Mouse (Mus musculus): ENCODE results near the gene Prdm1. TPM values are rescaled to one million over a fixed set of nuclear protein-coding genes. Genes with fewer than 3 reads are reported as not detected.

Prdm1 gene
- total RNA-seq, 2 experiments from 2014 or later, result 0.59 to 0.84 TPM

GRCm38 (mm10) chr10:44459321-44460000, 68.8 kb downstream of the Prdm1 start:
- intact Hi-C loops (cut with DNase I), result loop anchor here (2.0 to 5.0 kb wide), 4 partner anchors 69 to 588 kb away; partner anchors contain the start of gene Prdm1
- no peak for DNase-seq (ENCODE audit: low spot score in 2 of 2)

- peak; percentile 43 to 50 for DNase-seq (ENCODE audit: low spot score in 2 of 2)
- intact Hi-C loops (cut with DNase I), result loop anchor here (2.0 to 5.0 kb wide), 4 partner anchors 70 to 589 kb away; partner anchors contain the start of gene Prdm1
Observed at GRCm38 (mm10) chr10:44458534-44459315, 69.6 kb downstream of the Prdm1 start.

GRCm38 (mm10) chr10:44457791-44458533, 70.3 kb downstream of the Prdm1 start:
- no peak for DNase-seq (ENCODE audit: low spot score in 2 of 2)
- intact Hi-C loops (cut with DNase I), result loop anchor here (2.0 to 5.0 kb wide), 4 partner anchors 71 to 589 kb away; partner anchors contain the start of gene Prdm1

- no peak for DNase-seq (ENCODE audit: low spot score in 2 of 2)
- intact Hi-C loops (cut with DNase I), result loop anchor here (5.0 kb wide), 3 partner anchors 130 to 590 kb away; no protein-coding TSS in a partner anchor
Observed at GRCm38 (mm10) chr10:44456757-44457595, 71.3 kb downstream of the Prdm1 start.

- intact Hi-C loops (cut with DNase I), result loop anchor here (2.0 to 5.0 kb wide), 4 partner anchors 127 to 593 kb away; no protein-coding TSS in a partner anchor
- no peak for DNase-seq (ENCODE audit: low spot score in 2 of 2)
Observed at GRCm38 (mm10) chr10:44454753-44455152, 73.5 kb downstream of the Prdm1 start.

- intact Hi-C loops (cut with DNase I), result loop anchor here (2.0 kb wide), 1 partner anchor 161 kb away; no protein-coding TSS in a partner anchor
- DNase-seq (ENCODE audit: low spot score in 2 of 2), result no peak
Observed at GRCm38 (mm10) chr10:44454111-44454510, 74.2 kb downstream of the Prdm1 start.

DNA sequence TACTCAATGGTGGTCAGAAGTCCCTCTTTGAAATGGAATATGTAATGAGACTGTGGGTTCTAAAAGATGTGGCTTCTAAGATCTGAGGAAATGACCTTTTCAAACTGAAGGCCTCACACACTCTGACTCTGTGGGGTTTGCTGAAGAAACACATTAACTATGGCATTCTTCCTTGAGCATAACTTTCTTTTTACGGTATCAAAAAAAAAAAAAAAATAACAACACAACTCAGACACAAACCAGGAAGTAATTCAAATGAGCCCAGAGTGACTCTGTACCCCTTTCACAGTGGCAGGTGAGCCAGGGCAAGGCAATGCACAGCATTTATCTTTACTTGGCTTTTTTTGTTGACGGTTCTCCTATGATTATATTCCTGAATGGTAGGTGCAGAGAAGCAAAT, 77.5 kb downstream of the Prdm1 start:
- intact Hi-C loops (cut with DNase I), result no loop called here
- DNase-seq (ENCODE audit: low spot score in 2 of 2), result no peak

DNA sequence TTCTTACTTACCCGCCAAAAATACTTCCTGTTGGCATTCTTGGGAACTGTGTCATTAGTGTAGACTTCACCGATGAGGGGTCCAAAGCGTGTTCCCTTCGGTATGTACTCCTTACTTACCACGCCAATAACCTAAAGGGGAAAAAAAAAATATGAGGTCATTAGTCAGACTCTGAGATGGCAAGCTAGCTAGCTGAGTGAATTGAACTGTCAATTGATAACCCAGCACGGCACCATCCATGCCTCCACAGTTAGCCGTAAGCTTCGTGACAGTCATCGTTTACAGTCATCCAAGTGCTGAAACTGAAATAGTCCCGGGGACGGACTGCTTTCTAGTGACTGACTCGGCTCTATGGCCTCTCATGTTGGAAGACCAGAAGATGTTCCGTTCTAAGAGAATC, 78.2 kb downstream of the Prdm1 start:
- intact Hi-C loops (cut with DNase I), result no loop called here
- no peak for DNase-seq (ENCODE audit: low spot score in 2 of 2)

- no peak for DNase-seq (ENCODE audit: low spot score in 2 of 2)
- intact Hi-C loops (cut with DNase I), result no loop called here
Observed at GRCm38 (mm10) chr10:44449666-44450065, 78.6 kb downstream of the Prdm1 start.

DNA sequence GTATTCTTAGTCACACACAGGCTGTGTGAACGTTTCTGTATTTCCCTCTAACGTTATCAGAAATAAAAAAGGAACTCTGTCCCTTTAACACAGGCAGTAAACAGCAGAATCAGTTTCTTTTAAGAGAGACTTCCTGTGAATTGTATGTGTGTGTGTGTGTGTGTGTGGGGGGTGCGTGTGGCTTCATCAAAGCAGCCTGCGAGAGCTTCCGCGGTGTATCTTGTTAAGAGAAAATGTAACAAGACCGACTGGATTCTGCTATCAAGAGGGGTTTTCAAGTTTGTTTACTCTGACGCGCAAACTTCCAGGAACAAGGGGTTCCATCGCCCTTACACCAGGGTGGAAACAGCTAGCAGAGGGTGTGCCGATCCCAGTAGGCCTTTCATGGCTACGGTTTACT, 80.1 kb downstream of the Prdm1 start:
- no peak for DNase-seq (ENCODE audit: low spot score in 2 of 2)
- intact Hi-C loops (cut with DNase I), result no loop called here

DNA sequence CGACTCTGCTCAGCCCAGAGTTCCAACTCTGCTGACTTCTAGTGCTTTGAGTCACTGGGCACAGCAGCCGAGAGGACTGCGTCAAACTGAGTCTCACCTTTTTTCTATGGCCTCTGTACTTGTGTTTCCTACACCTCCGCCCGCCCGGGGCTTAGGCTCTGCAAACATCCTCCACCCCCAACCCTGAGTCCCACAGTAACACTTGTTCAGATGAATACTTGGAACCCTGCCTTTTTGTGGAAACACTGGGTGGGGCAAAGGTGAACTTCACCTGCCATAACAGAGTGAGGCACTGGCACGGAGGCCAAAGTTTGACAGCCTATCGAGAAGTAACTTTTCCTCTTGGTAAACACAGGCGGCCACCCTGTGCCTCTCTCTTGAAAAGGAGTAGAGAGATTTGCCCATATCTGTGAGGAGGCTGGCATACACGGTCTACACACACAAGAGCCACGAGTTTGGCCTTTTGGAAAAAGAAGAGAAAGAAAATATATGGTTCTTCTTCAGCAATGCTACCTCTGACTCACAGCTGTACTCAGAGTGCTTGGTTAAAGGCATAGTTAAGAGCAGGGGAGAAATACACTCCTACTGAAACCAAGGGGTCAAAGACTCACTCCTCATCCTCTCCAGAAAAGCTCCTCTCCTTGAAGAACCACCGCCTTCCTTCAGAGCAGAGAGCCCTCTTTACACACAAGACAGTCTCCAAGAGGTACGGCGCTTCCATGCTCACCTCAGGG, 80.7 kb downstream of the Prdm1 start:
- intact Hi-C loops (cut with DNase I), result no loop called here
- DNase-seq (ENCODE audit: low spot score in 2 of 2), result no peak

DNA sequence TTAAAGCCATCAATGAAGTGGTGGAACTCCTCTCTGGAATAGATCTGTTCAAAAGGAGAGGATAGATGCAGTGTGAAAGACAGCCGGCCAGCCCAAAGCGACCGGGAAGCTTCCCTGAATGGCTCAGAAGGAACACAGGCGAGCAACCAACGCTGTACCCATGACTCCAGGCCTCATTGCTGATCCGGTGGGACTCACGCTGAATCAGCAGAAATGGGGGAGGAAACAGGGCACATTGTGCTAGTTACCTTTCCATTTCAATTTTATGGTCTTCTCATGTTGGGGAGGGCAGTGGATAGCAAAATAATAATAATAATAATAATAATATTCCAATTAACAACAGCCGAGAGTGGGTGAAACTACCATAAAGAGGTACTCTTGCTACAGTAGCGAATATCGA, 81.3 kb downstream of the Prdm1 start:
- intact Hi-C loops (cut with DNase I), result no loop called here

GRCm38 (mm10) chr10:44444415-44444814, 83.9 kb downstream of the Prdm1 start:
- no peak for DNase-seq (ENCODE audit: low spot score in 2 of 2)

More for the DNA sequence above, 81.3 kb downstream of the Prdm1 start:
- no peak for DNase-seq (ENCODE audit: low spot score in 2 of 2)

DNA sequence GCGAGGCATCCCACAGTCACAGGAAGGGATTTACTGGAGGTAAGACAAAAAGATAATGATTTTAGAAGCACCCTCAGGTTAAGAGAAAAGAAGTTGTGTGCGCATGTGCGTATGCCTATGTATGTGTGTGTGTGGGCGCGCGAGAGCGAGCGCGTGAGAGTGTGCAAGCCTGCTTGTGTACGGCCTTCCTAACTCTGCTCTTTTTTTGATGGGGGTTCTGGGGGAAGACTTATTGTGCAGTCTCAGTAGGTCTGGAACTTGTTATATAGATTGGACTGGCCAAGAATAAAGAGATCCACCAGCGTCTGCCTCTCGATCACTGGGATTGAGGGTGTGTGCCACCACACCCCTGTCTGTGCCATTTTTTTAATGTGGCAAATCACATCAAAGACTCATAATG, 84.6 kb downstream of the Prdm1 start:
- DNase-seq (ENCODE audit: low spot score in 2 of 2), result no peak
- intact Hi-C loops (cut with DNase I), result no loop called here

More at GRCm38 (mm10) chr10:44444415-44444814, 83.9 kb downstream of the Prdm1 start:
- intact Hi-C loops (cut with DNase I), result no loop called here

DNA sequence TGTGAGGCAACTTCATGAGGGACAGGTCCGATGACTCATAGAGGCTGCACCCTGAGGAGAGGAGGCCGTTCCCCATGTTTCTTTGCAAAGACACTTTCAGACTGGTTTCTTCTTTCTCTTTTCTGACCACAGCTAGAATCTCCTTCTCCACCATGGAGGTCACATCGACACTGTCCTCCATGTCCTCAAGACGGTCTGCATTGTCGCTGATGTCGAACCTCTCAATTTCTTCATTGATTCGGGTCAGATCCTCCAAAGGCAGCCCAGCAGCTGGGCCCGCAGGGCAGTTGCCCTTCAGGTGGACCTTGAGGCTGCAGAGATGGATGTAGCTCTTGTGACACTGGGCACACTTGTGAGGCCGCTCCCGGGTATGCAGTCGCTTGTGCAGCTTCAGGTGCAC, 88.6 kb downstream of the Prdm1 start:
- DNase-seq (ENCODE audit: low spot score in 2 of 2), result no peak
- intact Hi-C loops (cut with DNase I), result no loop called here

- intact Hi-C loops (cut with DNase I), result no loop called here
- no peak for DNase-seq (ENCODE audit: low spot score in 2 of 2)
Observed at GRCm38 (mm10) chr10:44437614-44438013, 90.7 kb downstream of the Prdm1 start.

DNA sequence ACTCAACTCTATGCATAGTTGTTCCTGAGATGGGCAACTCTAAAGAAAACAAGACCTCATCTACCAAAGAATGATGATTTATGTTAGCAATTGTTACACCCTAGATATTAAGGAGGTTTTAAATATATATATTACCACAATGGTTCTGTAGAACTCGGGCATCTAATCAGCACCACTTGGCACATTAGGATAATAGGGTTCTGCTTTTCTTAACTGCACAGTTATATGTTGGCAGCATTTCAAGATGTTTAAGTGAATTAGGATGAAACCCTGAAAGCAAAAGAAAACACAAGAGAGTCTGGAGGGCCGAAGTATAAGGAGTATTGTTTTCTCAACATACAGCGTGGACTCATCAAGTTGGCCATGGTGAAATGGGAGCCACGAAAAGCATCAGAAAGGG, 92.3 kb downstream of the Prdm1 start:
- no peak for DNase-seq (ENCODE audit: low spot score in 2 of 2)
- intact Hi-C loops (cut with DNase I), result no loop called here

- intact Hi-C loops (cut with DNase I), result no loop called here
- DNase-seq (ENCODE audit: low spot score in 2 of 2), result peak; percentile 51 to 56
Observed at GRCm38 (mm10) chr10:44434702-44435181, 93.6 kb downstream of the Prdm1 start.
